Mouse (Mus musculus) brown adipose tissue, adult 24 weeks (tissue): ENCODE measurements around the gene Ak1. TPM values are rescaled to one million over a fixed set of nuclear protein-coding genes. Genes with fewer than 3 reads are reported as not detected.

ENCODE experiments used
- H3K27ac ChIP-seq: fragments of 200-500 bp; replicated peaks from 2 replicates; pipeline ENCODE4 v1.5.1; 2012; ENCODE audit warnings: low read depth, mild to moderate bottlenecking, low read length
- H3K4me1 ChIP-seq: fragments of 200-500 bp; 2 replicates; pipeline ENCODE4 v1.6.1; 2012; ENCODE audit warnings: low read length, mixed read lengths; ENCODE audit not compliant: control insufficient read depth, insufficient read depth, insufficient read length
- H3K4me3 ChIP-seq: fragments of 200-500 bp; 2 replicates; pipeline ENCODE4 v1.5.1; 2012; ENCODE audit warnings: low read depth, mild to moderate bottlenecking, low read length, moderate library complexity; ENCODE audit not compliant: insufficient read depth
- polyA plus RNA-seq: library from polyadenylated mRNA; stranded (reverse); fragments of >200 nt; gene quantifications from 2 replicates; pipeline ENCODE4 v1.2.4, GENCODE M21; 2012; ENCODE audit not compliant: missing spikeins, insufficient read depth, insufficient read length

The Ak1 gene
- 87.5 and 109 TPM in 2 replicates for polyA plus RNA-seq

GRCm38 (mm10) chr2:32621517-32621859 lies at the start of gene Ak1:
Gene Ak1, plus strand, starts transcription at chr2:32621758.
- peak within 1 kb of the TSS; percentile 97 for H3K27ac ChIP-seq
- H3K4me3 ChIP-seq, result peak within 1 kb of the TSS; percentile 19
- peaks cover 23% of the 10 kb centered on the region for H3K4me1 ChIP-seq

DNA sequence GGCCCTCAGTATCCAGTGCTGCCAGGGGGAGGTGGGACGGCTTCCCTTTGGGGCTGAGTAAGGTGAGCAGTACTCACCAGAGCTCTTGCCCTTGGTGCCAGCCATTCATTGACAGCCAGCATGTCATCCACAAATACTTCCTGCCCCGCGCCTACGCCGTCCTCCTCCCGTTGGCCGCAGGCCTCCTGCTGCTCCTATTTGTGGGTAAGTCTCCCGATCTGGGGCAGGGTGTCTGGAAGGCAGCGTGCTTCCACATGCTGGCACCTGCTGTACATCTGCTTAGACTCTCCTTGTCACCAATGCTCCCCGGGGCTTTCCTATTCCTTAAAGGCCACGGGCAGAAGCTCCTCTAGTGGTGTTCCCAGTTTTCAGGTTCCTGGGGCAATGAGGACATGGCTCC lies 49.4 kb upstream of the Ak1 start:
- peak overlapping the region; percentile 12; the same call in 1 of the 2 replicates for H3K4me3 ChIP-seq
- no peaks in the 10 kb centered on the region for H3K4me1 ChIP-seq
- no peak overlapping the region for H3K27ac ChIP-seq

DNA sequence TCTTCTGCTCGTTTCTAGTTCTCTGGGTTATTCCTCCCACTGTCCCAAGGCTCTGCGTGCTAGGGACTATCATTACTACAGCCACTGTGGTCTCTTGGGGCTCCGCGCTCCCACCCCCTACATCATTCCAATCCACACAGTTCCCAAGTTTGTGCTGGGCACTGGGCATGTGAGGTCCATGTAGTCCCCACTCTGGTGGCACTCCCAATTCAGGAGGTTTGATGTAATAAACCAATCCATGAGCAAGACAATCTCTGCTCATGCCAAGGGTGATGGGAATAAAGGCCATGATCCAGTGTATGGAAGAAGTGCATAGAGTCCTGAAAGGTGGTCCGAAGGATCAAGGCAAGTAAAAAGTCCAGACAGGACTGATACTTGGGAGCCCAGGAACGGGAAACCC lies 47.1 kb upstream of the Ak1 start, which contains the start of gene Pip5kl1:
TSS of gene Pip5kl1 (plus strand) at position 301 of the 400 bp plus-strand sequence.
- H3K4me1 ChIP-seq, result no peaks in the 10 kb centered on the region
- no peak within 1 kb of the TSS for H3K4me3 ChIP-seq

GRCm38 (mm10) chr2:32574901-32575585 lies 46.5 kb upstream of the Ak1 start:
- Histone ChIP-seq H3K27ac (no peak overlapping the region), H3K4me3 (no peak overlapping the region), H3K4me1 (no peaks in the 10 kb centered on the region)

More for the DNA sequence above, 47.1 kb upstream of the Ak1 start, which contains the start of gene Pip5kl1:
- no peak within 1 kb of the TSS for H3K27ac ChIP-seq

- Histone ChIP-seq H3K27ac (no peak within 1 kb of the TSS), H3K4me1 (no peaks in the 10 kb centered on the region), H3K4me3 (no peak within 1 kb of the TSS)
These were observed 45.9 kb upstream of the Ak1 start, which contains the start of gene 9430097D07Rik for GRCm38 (mm10) chr2:32575586-32576160. Gene 9430097D07Rik, minus strand, starts transcription at chr2:32575684.

DNA sequence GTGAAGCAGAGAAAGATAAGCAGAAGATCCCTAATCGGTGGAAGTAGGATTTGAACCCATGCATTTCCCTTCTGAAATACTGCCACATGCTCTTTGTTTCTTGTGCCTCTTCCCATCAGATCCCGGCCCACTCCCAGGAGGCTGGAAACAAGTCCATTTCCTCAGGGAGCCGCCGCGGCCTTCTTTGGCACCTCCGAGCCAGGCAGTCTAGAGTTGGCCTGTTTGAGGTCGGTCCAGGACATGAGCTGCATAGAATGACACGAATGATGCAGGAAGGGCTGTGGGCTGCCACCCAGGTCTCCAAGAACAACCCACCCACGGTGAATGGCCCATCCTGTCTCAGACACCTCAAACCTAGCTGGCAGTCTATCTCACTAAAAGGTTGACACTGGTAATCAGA lies 45.0 kb upstream of the Ak1 start:
- no peak overlapping the region for H3K27ac ChIP-seq
- H3K4me3 ChIP-seq, result no peak overlapping the region
- no peaks in the 10 kb centered on the region for H3K4me1 ChIP-seq

DNA sequence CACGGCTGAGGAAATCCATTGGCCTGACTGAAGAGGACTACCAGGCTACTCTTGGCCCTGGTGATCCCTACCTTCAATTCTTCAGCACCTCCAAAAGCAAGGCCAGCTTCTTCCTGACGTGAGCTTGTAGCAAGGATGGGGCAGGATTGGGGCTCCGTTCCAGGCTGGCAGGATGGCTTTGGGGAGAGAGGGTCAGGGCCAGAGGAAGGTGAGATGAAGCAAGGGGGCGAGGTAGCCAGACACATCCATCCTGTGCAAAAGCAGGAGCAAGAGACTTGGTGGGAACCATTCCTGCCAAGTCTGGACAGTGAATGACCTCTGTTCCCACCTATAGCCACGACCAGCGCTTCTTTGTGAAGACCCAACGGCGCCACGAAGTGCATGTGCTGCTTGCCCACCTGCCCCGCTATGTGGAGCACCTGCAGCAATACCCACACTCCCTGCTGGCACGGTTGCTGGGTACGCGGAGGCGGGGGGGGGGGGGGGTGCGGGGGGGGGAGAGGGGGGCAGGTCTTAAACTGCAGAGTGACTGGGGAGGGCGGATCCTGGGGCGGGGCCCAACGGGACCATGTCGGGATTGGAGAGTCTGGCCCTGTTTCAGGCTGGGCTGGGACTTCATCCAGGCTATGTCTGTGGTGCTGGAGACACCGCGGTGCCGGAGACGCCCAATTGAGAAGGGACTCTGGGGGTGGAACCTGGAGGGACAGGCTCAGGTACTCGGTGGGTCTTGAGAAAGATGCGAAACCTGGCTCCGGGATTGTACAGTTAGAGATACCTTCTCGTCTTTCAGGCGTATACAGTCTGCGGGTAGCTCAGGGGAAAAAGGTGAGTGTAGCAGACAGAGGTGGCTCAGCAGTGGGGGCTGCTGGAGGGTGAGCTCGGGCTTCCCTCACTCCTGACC lies 43.2 kb upstream of the Ak1 start:
- Histone ChIP-seq H3K27ac (no peak overlapping the region), H3K4me1 (no peaks in the 10 kb centered on the region), H3K4me3 (no peak overlapping the region)

- Histone ChIP-seq H3K27ac (no peak overlapping the region), H3K4me3 (no peak overlapping the region), H3K4me1 (no peaks in the 10 kb centered on the region)
These were observed 40.0 kb upstream of the Ak1 start for GRCm38 (mm10) chr2:32581450-32582095.

DNA sequence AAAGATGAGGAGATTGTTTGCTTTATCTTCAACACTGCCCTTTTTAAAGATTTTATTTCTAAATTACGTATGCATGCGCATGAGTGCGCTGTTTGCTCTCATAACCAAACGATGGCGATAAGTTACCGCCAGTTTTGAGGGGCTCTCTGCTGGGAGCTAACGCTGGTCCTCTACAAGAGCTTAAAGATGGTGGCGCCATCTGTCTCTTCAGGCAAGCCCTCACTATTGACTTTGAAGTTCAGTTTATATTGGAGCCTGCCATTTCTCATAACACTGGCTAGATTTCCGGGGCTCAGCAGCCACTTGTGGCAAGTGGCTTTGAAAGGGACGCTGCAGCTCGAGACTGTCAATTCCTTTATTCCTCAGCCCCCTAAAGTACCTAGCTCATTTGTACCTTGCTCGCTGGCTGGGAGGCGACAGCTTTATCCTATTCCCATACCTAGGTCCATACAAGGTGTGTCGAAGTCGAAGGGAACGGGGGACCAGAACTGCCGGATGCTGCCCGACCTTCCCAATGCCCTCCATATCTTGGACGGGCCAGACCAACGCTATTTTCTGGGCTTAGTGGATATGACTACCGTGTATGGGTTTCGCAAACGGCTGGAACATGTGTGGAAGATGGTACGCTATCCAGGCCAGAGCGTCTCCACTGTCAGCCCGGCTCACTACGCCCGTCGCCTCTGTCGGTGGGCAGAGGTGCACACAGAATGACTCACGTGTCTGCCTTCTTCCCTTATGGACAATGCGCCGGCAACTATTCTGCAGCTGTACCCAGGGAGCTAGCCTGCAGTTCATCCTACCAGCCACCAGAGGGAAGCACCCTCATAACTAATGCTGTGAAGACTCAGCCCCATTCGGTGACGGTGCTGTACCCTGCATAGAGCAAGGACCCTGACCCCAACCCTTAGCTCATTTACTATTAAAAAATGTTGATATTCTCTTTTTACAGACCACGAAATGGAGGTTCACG lies 38.4 kb upstream of the Ak1 start:
- H3K4me1 ChIP-seq, result no peaks in the 10 kb centered on the region
- H3K4me3 ChIP-seq, result peak overlapping the region; percentile 22; the same call in 1 of the 2 replicates
- no peak overlapping the region for H3K27ac ChIP-seq

- Histone ChIP-seq H3K4me1 (peaks cover 4% of the 10 kb centered on the region), H3K27ac (no peak overlapping the region), H3K4me3 (no peak overlapping the region)
These were observed 36.3 kb upstream of the Ak1 start for GRCm38 (mm10) chr2:32585149-32585714.

- peaks cover 4% of the 10 kb centered on the region for H3K4me1 ChIP-seq
- H3K4me3 ChIP-seq, result peak within 1 kb of the TSS; percentile 84
- H3K27ac ChIP-seq, result peak within 1 kb of the TSS; percentile 99
These were observed 34.6 kb upstream of the Ak1 start, which contains the start of gene St6galnac4 for GRCm38 (mm10) chr2:32586871-32587351. Gene St6galnac4, plus strand, starts transcription at chr2:32587095.

DNA sequence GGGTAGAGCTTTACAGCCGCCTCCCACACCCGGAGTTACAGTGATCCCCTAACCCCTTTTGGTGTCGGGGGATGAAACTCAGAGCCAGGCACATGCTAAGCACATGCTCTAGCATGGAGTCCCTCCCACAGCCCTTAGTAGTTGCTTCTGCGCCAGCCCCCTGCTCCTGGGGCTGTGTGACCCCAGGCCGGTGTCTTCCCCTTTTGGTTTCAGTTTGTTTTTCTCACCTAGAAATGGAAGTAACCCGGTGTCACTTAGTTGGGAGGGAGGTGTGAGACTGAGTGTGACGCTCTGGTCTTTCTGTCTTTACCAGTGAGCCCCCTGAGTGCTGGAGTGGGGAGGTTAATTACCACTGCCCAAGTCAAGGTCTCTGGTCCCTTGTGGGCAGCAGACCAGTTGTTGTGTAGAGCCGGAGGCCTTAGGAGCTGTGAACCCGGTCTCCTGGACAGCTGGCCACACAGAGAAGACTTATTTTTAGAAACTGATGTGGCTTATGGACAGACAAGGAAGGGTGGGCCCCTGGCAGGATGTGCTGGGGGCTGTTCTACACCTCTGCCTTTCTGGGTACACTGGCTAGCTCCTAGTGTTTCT lies 33.7 kb upstream of the Ak1 start:
- peak overlapping the region; percentile 99 for H3K27ac ChIP-seq
- peak overlapping the region; percentile 84 for H3K4me3 ChIP-seq
- peaks cover 4% of the 10 kb centered on the region for H3K4me1 ChIP-seq

GRCm38 (mm10) chr2:32589213-32589795 lies 32.3 kb upstream of the Ak1 start:
- peak overlapping the region; percentile 18 for H3K4me3 ChIP-seq
- H3K4me1 ChIP-seq, result peaks cover 4% of the 10 kb centered on the region
- peak overlapping the region; percentile 38 for H3K27ac ChIP-seq
